Mouse (Mus musculus): ENCODE results near the gene Hnrnpl.

GRCm38 (mm10) chr7:28823932-28824331 is 15.6 kb downstream of the Hnrnpl start:
- TF ChIP-seq POLR2A (IDR thresholded peaks at IDR 0.05; ENCODE audit: insufficient read depth, low read depth, low read length) (no peak), CTCF (IDR thresholded peaks at IDR 0.05; ENCODE audit: insufficient read depth, low read depth, low read length) (no peak)
